Mouse (Mus musculus) stomach, embryonic 15.5 days (tissue): ENCODE results near the gene Rasa3. TPM values are rescaled to one million over a fixed set of nuclear protein-coding genes. Genes with fewer than 3 reads are reported as not detected.
A peak's percentile ranks its signal among the peaks of the same experiment; 100 is the strongest.

ENCODE experiments used
- ATAC-seq: fragments of 200-750 bp; cut with Nextera tagmentation; 2 replicates; pipeline ENCODE4 v1.8.0; 2017; ENCODE audit warnings: low read depth, moderate number of reproducible peaks, moderate TSS enrichment; ENCODE audit not compliant: insufficient read depth, low FRiP score
- H3K27ac ChIP-seq: fragments of 300-500 bp; sonication (generic); 2 replicates; pipeline ENCODE4 v1.5.1; 2015; ENCODE audit warnings: mild to moderate bottlenecking, inconsistent platforms
- H3K27me3 ChIP-seq: fragments of 300-500 bp; sonication (generic); replicated peaks from 2 replicates; pipeline ENCODE4 v1.6.1; 2015; ENCODE audit warnings: inconsistent platforms
- H3K36me3 ChIP-seq: fragments of 300-500 bp; sonication (generic); 2 replicates; pipeline ENCODE4 v1.6.1; 2015; ENCODE audit warnings: inconsistent platforms
- H3K4me1 ChIP-seq: fragments of 300-500 bp; sonication (generic); 2 replicates; pipeline ENCODE4 v1.6.1; 2015; ENCODE audit warnings: inconsistent platforms
- H3K4me2 ChIP-seq: fragments of 300-500 bp; sonication (generic); 2 replicates; pipeline ENCODE4 v1.6.1; 2015; ENCODE audit warnings: mild to moderate bottlenecking, inconsistent platforms
- H3K4me3 ChIP-seq: fragments of 300-500 bp; sonication (generic); replicated peaks from 2 replicates; pipeline ENCODE4 v1.5.1; 2015; ENCODE audit warnings: inconsistent platforms
- H3K9ac ChIP-seq: fragments of 300-500 bp; sonication (generic); 2 replicates; pipeline ENCODE4 v1.6.1; 2015; ENCODE audit warnings: inconsistent platforms
- H3K9me3 ChIP-seq: fragments of 300-500 bp; sonication (generic); 2 replicates; pipeline ENCODE4 v1.6.1; 2016; ENCODE audit warnings: inconsistent platforms
- WGBS: fragments of 180-500 bp; shearing (Covaris S2); methylation state at CpG from one replicate; pipeline ENCODE4 v1.1.7; 2015; 5-methylcytosine and 5-hydroxymethylcytosine counted together
- polyA plus RNA-seq: library from polyadenylated mRNA; unstranded; fragments of >200 nt; fragmentation: Nextera tagmentation; extraction: Ambion mirVana; gene quantifications from 2 replicates; pipeline ENCODE4 v1.2.1, GENCODE M21; 2015

The Rasa3 gene
- 26.0 and 27.0 TPM in 2 replicates for polyA plus RNA-seq

- peak within 1 kb of the TSS; percentile 42 for H3K9ac ChIP-seq
- H3K4me1 ChIP-seq: peaks cover 20% of the 10 kb centered on the region
- H3K4me3 ChIP-seq: peak within 1 kb of the TSS; percentile 72
- H3K9me3 ChIP-seq: no peaks in the 10 kb centered on the region
- H3K4me2 ChIP-seq: peak within 1 kb of the TSS; percentile 86
- peak; percentile 98 for ATAC-seq
- peak within 1 kb of the TSS; percentile 85 for H3K27ac ChIP-seq
- H3K36me3 ChIP-seq: no peaks in the 10 kb centered on the region
- under 1% methylated on average over 42 of the region's 42 CpGs for WGBS
- 0 out of 2 replicates have a peak, but pooled peaks cover 6% of the 10 kb centered on the region for H3K27me3 ChIP-seq
These were observed at the start of gene Rasa3 for GRCm38 (mm10) chr8:13677413-13677883. Rasa3 (minus strand) TSS chr8:13677603.

DNA sequence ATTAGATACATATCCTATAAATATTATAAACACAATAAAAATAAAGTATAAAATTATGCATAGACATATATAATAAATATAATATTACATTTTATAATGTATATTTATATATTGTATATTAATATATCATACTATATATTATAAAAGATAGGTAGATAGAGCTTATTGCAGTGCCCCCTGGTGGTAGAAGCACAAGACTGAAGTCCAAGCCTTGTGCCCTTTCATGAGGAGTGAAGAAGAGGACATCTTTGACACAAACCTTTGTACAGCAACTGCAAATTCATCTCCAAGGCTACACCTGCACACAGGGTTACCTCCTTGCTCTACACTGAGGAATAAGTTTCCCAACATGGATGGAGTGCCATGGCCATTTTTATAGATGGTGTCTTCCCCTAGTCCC, 48.3 kb upstream of the Rasa3 start:
- H3K9ac ChIP-seq: no peak overlapping the region
- ATAC-seq: no peak

GRCm38 (mm10) chr8:13718980-13719379, 41.6 kb upstream of the Rasa3 start:
- Histone ChIP-seq H3K9ac (no peak overlapping the region), H3K27me3 (no peaks in the 10 kb centered on the region), H3K4me1 (no peaks in the 10 kb centered on the region), H3K36me3 (no peaks in the 10 kb centered on the region), H3K4me3 (no peak overlapping the region), H3K27ac (no peak overlapping the region), H3K4me2 (no peak overlapping the region), H3K9me3 (no peaks in the 10 kb centered on the region)
- no peak for ATAC-seq
- 91% methylated on average over 8 of the region's 8 CpGs for WGBS

More for the DNA sequence above, 48.3 kb upstream of the Rasa3 start:
- no peaks in the 10 kb centered on the region for H3K9me3 ChIP-seq
- H3K4me1 ChIP-seq: no peaks in the 10 kb centered on the region
- no peak overlapping the region for H3K27ac ChIP-seq
- H3K36me3 ChIP-seq: no peaks in the 10 kb centered on the region
- H3K4me2 ChIP-seq: no peak overlapping the region
- H3K4me3 ChIP-seq: no peak overlapping the region
- no peaks in the 10 kb centered on the region for H3K27me3 ChIP-seq

GRCm38 (mm10) chr8:13708514-13708913, 31.1 kb upstream of the Rasa3 start:
- whole genome bisulfite sequencing: 90% methylated on average over 5 of the region's 5 CpGs
- Histone ChIP-seq H3K4me2 (no peak overlapping the region), H3K4me1 (no peaks in the 10 kb centered on the region), H3K4me3 (no peak overlapping the region), H3K9ac (no peak overlapping the region), H3K27me3 (no peaks in the 10 kb centered on the region), H3K36me3 (no peaks in the 10 kb centered on the region), H3K27ac (no peak overlapping the region), H3K9me3 (no peaks in the 10 kb centered on the region)
- no peak for ATAC-seq

DNA sequence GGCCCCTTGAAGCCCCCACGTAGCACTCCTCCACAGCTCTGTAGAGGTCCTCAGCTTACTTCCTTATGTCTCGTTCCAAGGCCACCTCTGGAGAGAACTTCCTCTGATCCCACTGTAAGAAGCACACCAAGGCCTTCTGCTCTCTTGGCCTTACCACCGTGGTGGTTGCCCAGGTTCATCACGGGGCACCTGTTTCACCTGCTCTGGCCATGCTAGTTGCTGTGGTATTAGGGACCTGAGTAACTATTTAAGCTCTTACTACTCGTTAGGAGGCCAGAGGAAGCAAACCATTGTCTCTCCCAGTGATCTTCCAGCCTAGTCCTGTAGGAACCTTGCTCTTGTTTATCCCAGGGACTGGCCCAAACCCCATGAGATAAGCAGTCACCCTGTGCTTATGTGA, 29.5 kb upstream of the Rasa3 start:
- Histone ChIP-seq H3K4me2 (no peak overlapping the region), H3K27ac (no peak overlapping the region), H3K9ac (no peak overlapping the region), H3K4me1 (0 out of 2 replicates have a peak, but pooled peaks cover 3% of the 10 kb centered on the region), H3K36me3 (no peaks in the 10 kb centered on the region), H3K4me3 (no peak overlapping the region), H3K27me3 (no peaks in the 10 kb centered on the region), H3K9me3 (no peaks in the 10 kb centered on the region)
- WGBS: 85% methylated on average over 5 of the region's 5 CpGs
- no peak for ATAC-seq

DNA sequence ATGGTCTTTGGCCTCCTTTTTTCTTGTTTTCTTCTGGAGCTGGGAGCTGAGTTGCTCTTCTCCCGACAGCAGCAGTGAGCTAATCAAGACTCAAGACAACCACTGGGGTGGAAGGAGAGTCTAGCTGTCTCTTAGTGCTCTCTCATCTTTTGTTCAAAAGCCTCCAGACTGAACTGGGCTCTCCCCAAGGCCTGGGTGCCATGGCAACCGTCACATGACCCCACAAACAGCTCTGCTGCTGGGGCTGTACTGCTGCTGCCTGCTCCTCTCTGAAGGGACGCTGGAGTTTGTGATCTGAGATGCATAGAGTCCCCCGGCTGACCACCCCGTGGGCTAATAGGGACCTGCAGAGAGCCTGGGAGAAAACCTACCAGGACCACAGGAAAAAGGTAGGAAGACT, 28.3 kb upstream of the Rasa3 start, which contains the start of gene Cfap97d2:
Gene Cfap97d2 (plus strand): TSS at position 222 of the 400 bp plus-strand sequence.
- no peaks in the 10 kb centered on the region for H3K9me3 ChIP-seq
- peak; percentile 65; the same call in 1 of the 2 replicates for ATAC-seq
- no peak within 1 kb of the TSS for H3K4me3 ChIP-seq
- H3K9ac ChIP-seq: no peak within 1 kb of the TSS
- H3K27me3 ChIP-seq: no peaks in the 10 kb centered on the region
- no peaks in the 10 kb centered on the region for H3K36me3 ChIP-seq
- H3K27ac ChIP-seq: no peak within 1 kb of the TSS
- 19% methylated on average over 5 of the region's 5 CpGs for WGBS
- no peak within 1 kb of the TSS for H3K4me2 ChIP-seq
- 0 out of 2 replicates have a peak, but pooled peaks cover 3% of the 10 kb centered on the region for H3K4me1 ChIP-seq

DNA sequence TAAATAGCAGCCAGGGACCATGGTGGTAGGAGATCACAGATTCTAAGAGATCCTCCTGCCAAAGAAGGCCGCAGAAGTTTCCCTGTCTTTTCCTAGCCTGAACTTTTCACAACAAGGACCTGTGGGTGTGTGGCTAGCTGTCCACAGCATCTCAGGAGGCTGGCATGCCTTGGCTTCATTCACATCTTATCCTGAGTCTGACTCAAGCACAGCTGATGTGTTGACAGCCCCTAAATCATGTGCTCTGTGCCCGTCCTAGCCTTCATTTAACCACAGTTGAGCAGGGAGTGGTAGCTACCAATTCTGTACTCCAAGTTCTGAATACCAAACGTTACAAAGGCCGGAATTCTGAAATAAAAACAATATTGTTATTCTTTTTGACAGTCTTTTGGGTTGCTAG, 26.9 kb upstream of the Rasa3 start:
- 0 out of 2 replicates have a peak, but pooled peaks cover 3% of the 10 kb centered on the region for H3K4me1 ChIP-seq
- no peaks in the 10 kb centered on the region for H3K27me3 ChIP-seq
- no peak overlapping the region for H3K4me2 ChIP-seq
- H3K9ac ChIP-seq: no peak overlapping the region
- H3K4me3 ChIP-seq: no peak overlapping the region
- 79% methylated on average over 4 of the region's 4 CpGs for WGBS
- H3K36me3 ChIP-seq: no peaks in the 10 kb centered on the region
- no peak overlapping the region for H3K27ac ChIP-seq
- H3K9me3 ChIP-seq: no peaks in the 10 kb centered on the region
- no peak for ATAC-seq

DNA sequence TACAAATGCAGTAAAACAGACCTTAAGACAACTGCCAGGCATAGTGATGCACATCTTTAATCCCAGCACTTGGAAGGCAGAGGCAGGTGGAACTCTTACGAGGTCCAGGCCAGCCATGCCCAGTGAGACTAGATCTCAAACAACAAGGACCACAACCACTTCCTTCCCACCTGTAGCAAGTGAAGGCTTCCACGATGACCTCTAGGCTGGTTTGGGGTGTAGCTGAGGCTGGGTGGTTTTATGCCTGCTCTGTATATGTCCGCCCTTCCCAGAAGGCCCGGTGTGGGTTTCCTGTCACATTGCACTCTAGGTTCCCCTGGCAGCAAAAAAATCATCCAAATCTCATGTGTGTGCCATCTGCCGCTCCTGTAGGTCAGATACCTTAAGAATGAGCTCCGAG, 26.4 kb upstream of the Rasa3 start:
- 92% methylated on average over 6 of the region's 6 CpGs for WGBS
- no peak overlapping the region for H3K4me3 ChIP-seq
- H3K27ac ChIP-seq: no peak overlapping the region
- H3K9me3 ChIP-seq: no peaks in the 10 kb centered on the region
- ATAC-seq: no peak
- H3K36me3 ChIP-seq: no peaks in the 10 kb centered on the region
- H3K4me2 ChIP-seq: no peak overlapping the region
- 0 out of 2 replicates have a peak, but pooled peaks cover 3% of the 10 kb centered on the region for H3K4me1 ChIP-seq
- H3K27me3 ChIP-seq: no peaks in the 10 kb centered on the region
- no peak overlapping the region for H3K9ac ChIP-seq

GRCm38 (mm10) chr8:13702755-13703154, 25.4 kb upstream of the Rasa3 start:
- Histone ChIP-seq H3K4me2 (no peak overlapping the region), H3K36me3 (no peaks in the 10 kb centered on the region), H3K9me3 (no peaks in the 10 kb centered on the region), H3K9ac (no peak overlapping the region), H3K4me3 (no peak overlapping the region), H3K4me1 (0 out of 2 replicates have a peak, but pooled peaks cover 3% of the 10 kb centered on the region), H3K27me3 (no peaks in the 10 kb centered on the region), H3K27ac (no peak overlapping the region)
- ATAC-seq: no peak
- WGBS: 41% methylated on average over 4 of the region's 4 CpGs

DNA sequence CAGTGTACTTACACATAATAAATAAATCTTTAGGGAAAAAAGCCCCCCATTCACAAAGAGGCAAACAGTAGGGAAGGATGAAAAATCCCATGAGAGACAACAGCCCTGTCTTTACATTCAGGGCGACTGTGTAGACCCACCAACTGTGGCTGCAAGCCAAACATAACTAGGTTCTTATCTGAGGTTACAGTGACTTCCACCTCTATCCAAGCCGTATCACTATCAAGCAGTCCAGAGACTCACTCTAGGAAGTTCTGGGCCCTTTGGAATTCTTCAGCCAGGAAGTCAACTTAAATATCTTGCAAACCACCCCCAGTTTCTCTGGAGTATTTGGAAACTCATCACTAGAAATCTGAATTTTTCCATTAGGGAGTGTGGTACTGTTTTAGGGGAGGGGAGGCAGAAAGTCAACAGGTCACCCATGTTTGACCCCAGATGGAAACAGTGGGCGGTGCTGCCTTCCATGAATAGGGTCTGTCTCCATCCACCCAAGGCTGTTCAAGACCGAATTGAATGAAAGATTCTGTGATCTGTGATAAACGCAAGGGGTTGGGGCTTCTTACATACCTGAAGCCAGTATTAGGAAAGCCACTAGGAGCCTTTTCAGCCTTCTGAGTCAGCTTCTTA, 22.0 kb upstream of the Rasa3 start:
- H3K9me3 ChIP-seq: no peaks in the 10 kb centered on the region
- H3K36me3 ChIP-seq: no peaks in the 10 kb centered on the region
- H3K4me3 ChIP-seq: no peak overlapping the region
- WGBS: 63% methylated on average over 5 of the region's 5 CpGs
- no peak for ATAC-seq
- H3K9ac ChIP-seq: no peak overlapping the region
- H3K4me2 ChIP-seq: no peak overlapping the region
- no peaks in the 10 kb centered on the region for H3K27me3 ChIP-seq
- H3K27ac ChIP-seq: no peak overlapping the region
- peaks cover 3% of the 10 kb centered on the region; the same call in 1 of the 2 replicates for H3K4me1 ChIP-seq

GRCm38 (mm10) chr8:13698281-13698680, 20.9 kb upstream of the Rasa3 start:
- H3K4me1 ChIP-seq: peaks cover 3% of the 10 kb centered on the region; the same call in 1 of the 2 replicates
- H3K27me3 ChIP-seq: no peaks in the 10 kb centered on the region
- H3K36me3 ChIP-seq: no peaks in the 10 kb centered on the region
- H3K4me3 ChIP-seq: no peak overlapping the region
- 53% methylated on average over 3 of the region's 3 CpGs for WGBS
- no peaks in the 10 kb centered on the region for H3K9me3 ChIP-seq
- H3K9ac ChIP-seq: no peak overlapping the region
- H3K27ac ChIP-seq: no peak overlapping the region
- H3K4me2 ChIP-seq: no peak overlapping the region
- ATAC-seq: no peak

- Histone ChIP-seq H3K4me1 (peaks cover under 1% of the 10 kb centered on the region; the same call in 1 of the 2 replicates), H3K27me3 (no peaks in the 10 kb centered on the region), H3K4me3 (no peak overlapping the region), H3K9me3 (no peaks in the 10 kb centered on the region), H3K36me3 (no peaks in the 10 kb centered on the region), H3K9ac (no peak overlapping the region), H3K27ac (no peak overlapping the region), H3K4me2 (no peak overlapping the region)
- WGBS: 74% methylated on average over 8 of the region's 8 CpGs
- ATAC-seq: no peak
These were observed 20.3 kb upstream of the Rasa3 start for GRCm38 (mm10) chr8:13697681-13698080.
